Mouse (Mus musculus): ENCODE measurements around the gene Zfp273. TPM values are rescaled to one million over a fixed set of nuclear protein-coding genes. Genes with fewer than 3 reads are reported as not detected.

The Zfp273 gene
- 42.4 TPM for polyA plus RNA-seq (2014; fragmentation: Illumina TruSeq; extraction: RNeasy Lipid Tissue Mini Kit (QIAGEN cat#74804))

DNA sequence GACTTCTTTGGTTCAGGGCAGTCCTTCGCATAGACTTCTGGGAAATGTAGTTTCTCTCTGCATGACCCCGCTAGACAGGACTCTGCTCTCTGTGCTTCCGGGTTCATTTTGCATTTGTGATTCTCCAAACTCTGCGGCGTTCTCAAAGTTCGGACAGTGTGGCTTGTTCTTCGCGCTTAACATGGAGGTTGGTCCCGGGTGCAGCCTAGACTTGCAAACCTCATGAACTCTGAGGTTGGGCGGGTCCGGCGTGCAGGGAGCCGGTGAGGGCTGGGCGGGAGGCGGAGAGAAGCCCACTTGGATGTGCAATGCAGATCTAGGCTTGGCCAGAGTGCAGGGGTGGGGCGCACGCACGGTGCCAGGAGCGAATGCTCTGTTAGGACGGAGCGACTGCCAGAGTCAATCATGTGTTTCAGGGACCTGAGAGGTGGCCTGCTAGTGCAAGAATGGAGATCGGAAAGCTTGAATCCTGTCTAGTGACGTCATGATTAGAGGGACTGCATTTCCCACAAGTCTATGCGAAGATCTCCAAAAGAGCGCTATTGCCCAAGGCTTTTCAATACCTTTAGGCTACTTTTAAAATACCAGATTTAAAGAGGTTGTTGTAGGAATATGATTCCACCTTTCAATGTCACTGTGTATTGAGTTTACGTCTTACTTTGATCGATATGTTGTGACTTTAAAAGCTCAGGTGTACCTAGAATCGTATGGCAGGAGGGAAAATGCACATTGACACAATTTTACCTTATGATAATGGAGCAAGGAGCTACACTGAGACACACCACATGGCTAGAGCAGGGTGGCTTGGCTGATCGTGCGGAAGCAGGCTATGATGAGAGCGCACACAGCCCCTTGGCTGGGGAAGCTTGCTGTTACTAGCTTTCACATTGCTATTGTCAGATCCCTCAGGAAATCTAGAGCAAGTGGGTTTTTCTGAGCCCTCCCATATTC is at the start of gene Zfp273:
TSS of gene Zfp273 (plus strand) at position 31 of the 951 bp plus-strand sequence.

DNA sequence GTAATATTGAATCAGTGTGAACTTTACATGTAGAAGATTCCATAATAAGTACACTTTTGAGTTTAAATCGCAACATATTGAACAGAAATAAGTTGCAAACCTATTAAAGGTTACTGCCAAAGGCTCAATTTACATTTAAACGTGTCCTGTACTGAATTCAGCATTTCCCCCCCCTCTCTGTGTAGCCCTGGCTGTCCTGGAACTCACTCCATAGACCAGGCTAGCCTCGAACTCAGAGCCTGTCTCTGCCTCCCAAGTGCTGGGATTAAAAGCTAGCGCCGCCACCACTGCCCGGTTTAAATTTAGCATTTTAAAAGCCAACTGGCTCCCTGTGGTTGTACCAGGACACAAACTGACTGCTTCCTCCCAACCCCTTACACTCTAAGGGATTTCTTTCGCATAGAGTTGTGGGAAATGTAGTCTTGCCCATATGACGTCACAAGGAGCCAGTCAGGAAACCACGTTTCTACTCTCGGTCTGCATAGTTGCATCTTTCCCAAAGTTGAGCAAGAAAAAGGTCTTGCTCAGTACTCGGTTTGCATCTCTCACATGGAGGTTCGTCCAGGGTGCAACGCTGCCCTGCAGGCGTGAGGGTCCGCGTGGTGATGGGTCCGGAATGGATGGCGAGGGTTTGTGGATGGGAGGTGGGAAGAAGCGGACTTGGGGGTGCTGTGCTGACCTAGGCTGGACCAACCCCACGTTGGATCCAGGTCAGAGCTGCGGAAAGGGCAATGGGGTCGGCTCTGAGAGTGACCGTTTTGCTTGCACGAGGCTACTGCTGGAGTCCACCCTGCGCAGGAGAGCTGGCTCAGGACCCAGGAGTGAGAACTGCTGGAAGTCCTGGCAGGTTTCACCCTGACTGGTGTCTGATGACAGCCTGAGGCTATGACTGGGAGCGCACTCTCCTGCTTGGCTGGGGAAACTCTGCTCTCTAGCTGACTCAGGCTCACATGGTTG is 34.0 kb upstream of the Zfp273 start, which contains the start of gene Zfp493:
TSS of gene Zfp493 (plus strand) at position 429 of the 957 bp plus-strand sequence.

DNA sequence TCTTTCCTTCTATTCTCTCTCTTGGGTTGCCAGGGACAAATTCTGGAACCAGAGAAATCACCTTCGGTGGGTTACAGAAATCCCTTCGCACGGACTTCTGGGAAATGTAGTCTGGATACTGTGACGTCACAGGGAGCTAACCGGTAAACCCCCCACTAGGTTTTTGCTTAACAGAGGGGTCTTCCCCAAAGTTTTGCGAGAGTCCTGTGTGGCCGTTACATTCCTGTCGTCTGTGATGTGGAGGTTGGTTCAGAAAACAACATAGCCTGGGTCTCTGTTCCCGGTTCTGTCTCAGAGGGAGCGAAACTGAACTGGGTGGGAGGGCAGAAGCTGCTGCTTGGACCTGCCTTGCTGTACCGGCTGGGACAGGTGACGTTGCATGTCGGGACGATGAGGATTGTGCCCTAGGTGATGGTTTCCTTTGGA is 17.4 kb downstream of the Zfp273 start, which contains the start of gene Gm10037:
TSS of gene Gm10037 (plus strand) at position 196 of the 426 bp plus-strand sequence.

DNA sequence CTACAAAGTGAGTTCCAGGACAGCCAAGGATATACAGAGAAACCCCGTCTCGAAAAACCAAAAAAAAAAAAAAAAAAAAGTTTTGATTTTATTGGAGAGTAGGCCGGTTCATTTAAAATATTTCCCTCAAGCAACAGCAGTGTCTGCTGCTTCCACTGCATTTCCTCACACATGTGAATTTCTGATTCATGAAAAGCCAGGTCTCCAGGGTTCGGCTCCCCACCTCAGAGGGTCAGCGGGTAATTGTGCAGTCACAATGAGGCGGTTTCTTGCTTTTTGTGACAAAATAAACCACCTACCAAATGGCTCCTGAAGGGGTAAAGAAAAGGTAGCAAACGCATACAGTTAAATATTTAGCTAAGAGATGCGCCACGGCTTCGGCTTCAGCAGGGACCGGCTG is 49.5 kb downstream of the Zfp273 start, which contains the start of gene BC048507:
TSS of gene BC048507 (plus strand) at position 301 of the 400 bp plus-strand sequence.

Other genes starting within 250 kb of the Zfp273 start
- 61.4 TPM for gene Zfp729b, start 204.0 kb upstream of the Zfp273 start, polyA plus RNA-seq (2014; fragmentation: Illumina TruSeq; extraction: RNeasy Lipid Tissue Mini Kit (QIAGEN cat#74804))
- gene Gm49345, start 176.0 kb upstream of the Zfp273 start, polyA plus RNA-seq (2014; fragmentation: Illumina TruSeq; extraction: RNeasy Lipid Tissue Mini Kit (QIAGEN cat#74804)) = 9.3 TPM
- 57.0 TPM for gene Zfp729a, start 175.9 kb upstream of the Zfp273 start, polyA plus RNA-seq (2014; fragmentation: Illumina TruSeq; extraction: RNeasy Lipid Tissue Mini Kit (QIAGEN cat#74804))
- gene Zfp738, start 126.7 kb upstream of the Zfp273 start, polyA plus RNA-seq (2014; fragmentation: Illumina TruSeq; extraction: RNeasy Lipid Tissue Mini Kit (QIAGEN cat#74804)) = 33.6 TPM
- 87.1 TPM for gene Zfp65, start 84.6 kb upstream of the Zfp273 start, polyA plus RNA-seq (2014; fragmentation: Illumina TruSeq; extraction: RNeasy Lipid Tissue Mini Kit (QIAGEN cat#74804))
- gene Zfp85, start 58.5 kb upstream of the Zfp273 start, polyA plus RNA-seq (2014; fragmentation: Illumina TruSeq; extraction: RNeasy Lipid Tissue Mini Kit (QIAGEN cat#74804)) = 36.7 TPM
- gene Zfp493, start 34.0 kb upstream of the Zfp273 start, polyA plus RNA-seq (2014; fragmentation: Illumina TruSeq; extraction: RNeasy Lipid Tissue Mini Kit (QIAGEN cat#74804)) = 13.6 TPM
- gene Gm10037, start 17.4 kb downstream of the Zfp273 start, polyA plus RNA-seq (2014; fragmentation: Illumina TruSeq; extraction: RNeasy Lipid Tissue Mini Kit (QIAGEN cat#74804)) = not detected
- not detected for gene BC048507, start 49.6 kb downstream of the Zfp273 start, polyA plus RNA-seq (2014; fragmentation: Illumina TruSeq; extraction: RNeasy Lipid Tissue Mini Kit (QIAGEN cat#74804))